Mouse (Mus musculus): Measurements from ENCODE around the gene Prmt3. TPM values are rescaled to one million over a fixed set of nuclear protein-coding genes. Genes with fewer than 3 reads are reported as not detected.

The Prmt3 gene
- polyA plus RNA-seq, 1 experiment from 2014 or later, result 43.8 TPM

GRCm38 (mm10) chr7:49824581-49824980 lies 46.4 kb downstream of the Prmt3 start:
- Histone ChIP-seq H3K36me3 (ENCODE audit: control insufficient read depth, insufficient read depth, low read length) (peaks cover 21% of the 10 kb centered on the region), H3K4me2 (ENCODE audit: low read depth, low read length) (no peak overlapping the region)

GRCm38 (mm10) chr7:49825492-49825891 lies 47.3 kb downstream of the Prmt3 start:
- no peak for ATAC-seq (ENCODE audit: low read depth)
- H3K36me3 ChIP-seq (ENCODE audit: control insufficient read depth, insufficient read depth, low read length), result peaks cover 21% of the 10 kb centered on the region
- H3K4me1 ChIP-seq (replicated peaks; ENCODE audit: control insufficient read depth, insufficient read depth, low read length), result no peaks in the 10 kb centered on the region
- 84% methylated on average over 3 of the region's 3 CpGs for WGBS
- no peaks in the 10 kb centered on the region for H3K9me3 ChIP-seq (ENCODE audit: control insufficient read depth, low read length)
- H3K4me2 ChIP-seq (ENCODE audit: low read depth, low read length), result no peak overlapping the region
- H3K27me3 ChIP-seq (ENCODE audit: control insufficient read depth, insufficient read depth, low read depth, low read length), result no peaks in the 10 kb centered on the region
- H3K27ac ChIP-seq (ENCODE audit: low read length), result no peak overlapping the region
- H3K9ac ChIP-seq (ENCODE audit: low read length), result no peak overlapping the region
- no peak overlapping the region for H3K4me3 ChIP-seq (ENCODE audit: low read length)

More at GRCm38 (mm10) chr7:49824581-49824980, 46.4 kb downstream of the Prmt3 start:
- Histone ChIP-seq H3K4me1 (replicated peaks; ENCODE audit: control insufficient read depth, insufficient read depth, low read length) (no peaks in the 10 kb centered on the region), H3K27me3 (ENCODE audit: control insufficient read depth, insufficient read depth, low read depth, low read length) (no peaks in the 10 kb centered on the region), H3K9ac (ENCODE audit: low read length) (no peak overlapping the region), H3K4me3 (ENCODE audit: low read length) (no peak overlapping the region), H3K27ac (ENCODE audit: low read length) (no peak overlapping the region), H3K9me3 (ENCODE audit: control insufficient read depth, low read length) (no peaks in the 10 kb centered on the region)
- ATAC-seq (ENCODE audit: low read depth), result no peak
- 85% methylated on average over 2 of the region's 2 CpGs for WGBS

DNA sequence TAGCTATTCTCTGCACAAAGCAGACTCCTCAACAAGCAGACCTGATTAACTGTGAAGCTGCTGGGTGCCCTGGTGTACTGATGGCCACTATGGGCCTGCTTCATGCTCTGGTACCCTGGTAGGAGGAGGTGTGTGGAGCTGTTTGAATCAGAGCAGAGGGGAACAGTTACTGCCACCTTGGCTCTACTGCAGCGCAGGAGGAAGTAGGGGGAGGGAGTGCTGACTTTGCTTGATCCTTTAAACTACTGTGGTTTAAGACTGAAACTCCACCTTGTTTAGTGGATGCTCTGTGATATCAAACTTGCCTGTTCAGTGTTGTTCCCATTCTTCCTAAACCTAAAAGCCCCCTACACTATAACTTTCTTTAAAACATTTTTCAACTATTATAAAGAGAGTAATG lies 49.8 kb downstream of the Prmt3 start:
- Histone ChIP-seq H3K27me3 (ENCODE audit: control insufficient read depth, insufficient read depth, low read depth, low read length) (no peaks in the 10 kb centered on the region), H3K36me3 (ENCODE audit: control insufficient read depth, insufficient read depth, low read length) (peaks cover 21% of the 10 kb centered on the region), H3K4me3 (ENCODE audit: low read length) (no peak overlapping the region), H3K4me1 (replicated peaks; ENCODE audit: control insufficient read depth, insufficient read depth, low read length) (no peaks in the 10 kb centered on the region), H3K9me3 (ENCODE audit: control insufficient read depth, low read length) (no peaks in the 10 kb centered on the region), H3K9ac (ENCODE audit: low read length) (no peak overlapping the region), H3K4me2 (ENCODE audit: low read depth, low read length) (no peak overlapping the region), H3K27ac (ENCODE audit: low read length) (no peak overlapping the region)
- ATAC-seq (ENCODE audit: low read depth), result no peak
- 76% methylated on average over 1 of the region's 1 CpGs for WGBS

DNA sequence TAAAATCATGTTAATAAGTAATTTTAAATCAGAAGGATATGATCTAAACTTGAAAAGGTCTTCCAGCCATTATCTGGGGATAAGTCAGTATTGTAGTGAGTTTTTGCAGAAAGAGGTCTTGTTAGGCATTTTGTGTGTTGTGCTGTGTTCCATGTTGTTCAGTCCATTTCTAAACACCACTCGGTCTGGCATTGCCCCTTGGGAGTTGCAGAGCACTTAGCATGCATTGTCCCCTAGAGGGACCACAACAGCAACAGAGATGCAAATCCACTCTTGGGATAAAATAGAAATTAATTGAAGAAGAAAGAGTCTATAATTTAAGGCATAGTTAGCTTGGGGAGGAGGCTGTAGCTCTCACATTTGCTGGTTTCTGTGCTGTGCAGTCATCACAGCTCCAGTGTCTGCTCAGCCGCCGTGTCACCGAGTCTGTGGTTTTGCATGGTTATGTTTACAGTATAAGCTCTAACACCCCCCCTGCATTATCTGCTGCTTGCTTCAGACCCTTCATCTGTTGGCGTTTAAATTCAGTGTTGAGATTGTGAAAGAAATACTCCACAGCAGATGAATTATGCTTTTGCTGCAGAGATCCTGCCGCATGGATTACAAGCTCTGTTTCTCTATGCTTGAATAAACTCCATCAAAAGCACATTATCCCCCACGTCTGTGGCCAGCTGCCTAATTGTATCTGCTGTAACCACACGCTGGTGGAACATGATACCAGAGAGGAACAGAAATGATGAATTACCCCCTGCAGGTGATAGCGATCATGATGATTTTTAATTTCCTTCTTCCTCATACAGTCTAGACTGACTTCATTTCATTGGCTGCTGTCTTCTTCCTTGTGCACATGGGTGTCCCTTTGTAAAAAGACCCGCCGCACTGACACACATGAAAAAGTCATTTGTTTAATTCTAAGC lies 64.5 kb downstream of the Prmt3 start:
- Histone ChIP-seq H3K27ac (ENCODE audit: low read length) (no peak overlapping the region), H3K9me3 (ENCODE audit: control insufficient read depth, low read length) (no peaks in the 10 kb centered on the region), H3K36me3 (ENCODE audit: control insufficient read depth, insufficient read depth, low read length) (0 out of 2 replicates have a peak, but pooled peaks cover 2% of the 10 kb centered on the region), H3K4me3 (ENCODE audit: low read length) (no peak overlapping the region), H3K27me3 (ENCODE audit: control insufficient read depth, insufficient read depth, low read depth, low read length) (no peaks in the 10 kb centered on the region), H3K9ac (ENCODE audit: low read length) (no peak overlapping the region), H3K4me1 (replicated peaks; ENCODE audit: control insufficient read depth, insufficient read depth, low read length) (peaks cover 8% of the 10 kb centered on the region), H3K4me2 (ENCODE audit: low read depth, low read length) (no peak overlapping the region)
- 36% methylated on average over 11 of the region's 11 CpGs for WGBS
- peak; percentile 71 for ATAC-seq (ENCODE audit: low read depth)

- no peak overlapping the region for H3K27ac ChIP-seq (ENCODE audit: low read length)
- H3K4me3 ChIP-seq (ENCODE audit: low read length), result no peak overlapping the region
- H3K4me1 ChIP-seq (replicated peaks; ENCODE audit: control insufficient read depth, insufficient read depth, low read length), result peaks cover 8% of the 10 kb centered on the region
- H3K9me3 ChIP-seq (ENCODE audit: control insufficient read depth, low read length), result no peaks in the 10 kb centered on the region
- peak; percentile 56 for ATAC-seq (ENCODE audit: low read depth)
- H3K4me2 ChIP-seq (ENCODE audit: low read depth, low read length), result no peak overlapping the region
- H3K9ac ChIP-seq (ENCODE audit: low read length), result no peak overlapping the region
- WGBS, result 42% methylated on average over 6 of the region's 6 CpGs
- no peaks in the 10 kb centered on the region for H3K36me3 ChIP-seq (ENCODE audit: control insufficient read depth, insufficient read depth, low read length)
- no peaks in the 10 kb centered on the region for H3K27me3 ChIP-seq (ENCODE audit: control insufficient read depth, insufficient read depth, low read depth, low read length)
These were observed 65.3 kb downstream of the Prmt3 start for GRCm38 (mm10) chr7:49843304-49843933.

DNA sequence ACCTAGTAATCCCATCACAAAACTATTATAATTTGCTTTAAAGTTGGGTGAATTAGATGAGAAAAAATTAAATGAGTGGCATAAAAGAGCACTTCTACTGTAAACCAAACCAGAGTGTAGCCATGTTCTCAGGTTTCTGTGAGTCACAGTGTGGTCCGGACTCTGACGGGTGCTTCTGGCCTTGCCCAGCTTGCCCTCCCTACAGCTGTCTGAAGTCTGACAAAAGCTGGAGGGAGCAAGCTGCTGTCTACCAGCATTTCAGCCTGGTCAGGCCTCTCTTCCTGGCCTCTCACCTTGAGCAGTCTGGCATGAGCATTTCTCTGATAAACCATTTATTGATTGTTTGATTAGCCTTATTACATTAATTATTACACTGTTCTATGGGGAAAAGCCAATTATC lies 69.8 kb downstream of the Prmt3 start:
- no peaks in the 10 kb centered on the region for H3K27me3 ChIP-seq (ENCODE audit: control insufficient read depth, insufficient read depth, low read depth, low read length)
- H3K9me3 ChIP-seq (ENCODE audit: control insufficient read depth, low read length), result no peaks in the 10 kb centered on the region
- WGBS, result 62% methylated on average over 2 of the region's 2 CpGs
- no peak overlapping the region for H3K9ac ChIP-seq (ENCODE audit: low read length)
- ATAC-seq (ENCODE audit: low read depth), result no peak
- no peak overlapping the region for H3K4me3 ChIP-seq (ENCODE audit: low read length)
- H3K4me2 ChIP-seq (ENCODE audit: low read depth, low read length), result no peak overlapping the region
- peaks cover 3% of the 10 kb centered on the region; the same call in 1 of the 2 replicates for H3K36me3 ChIP-seq (ENCODE audit: control insufficient read depth, insufficient read depth, low read length)
- H3K27ac ChIP-seq (ENCODE audit: low read length), result no peak overlapping the region
- peaks cover 1% of the 10 kb centered on the region for H3K4me1 ChIP-seq (replicated peaks; ENCODE audit: control insufficient read depth, insufficient read depth, low read length)

- ATAC-seq (ENCODE audit: low read depth), result no peak
- H3K9ac ChIP-seq (ENCODE audit: low read length), result no peak overlapping the region
- H3K4me1 ChIP-seq (replicated peaks; ENCODE audit: control insufficient read depth, insufficient read depth, low read length), result no peaks in the 10 kb centered on the region
- no peaks in the 10 kb centered on the region for H3K27me3 ChIP-seq (ENCODE audit: control insufficient read depth, insufficient read depth, low read depth, low read length)
- H3K9me3 ChIP-seq (ENCODE audit: control insufficient read depth, low read length), result no peaks in the 10 kb centered on the region
- peaks cover 6% of the 10 kb centered on the region; the same call in 1 of the 2 replicates for H3K36me3 ChIP-seq (ENCODE audit: control insufficient read depth, insufficient read depth, low read length)
- no peak overlapping the region for H3K27ac ChIP-seq (ENCODE audit: low read length)
- no peak overlapping the region for H3K4me3 ChIP-seq (ENCODE audit: low read length)
- H3K4me2 ChIP-seq (ENCODE audit: low read depth, low read length), result no peak overlapping the region
- WGBS, result 74% methylated on average over 5 of the region's 5 CpGs
These were observed 75.4 kb downstream of the Prmt3 start for GRCm38 (mm10) chr7:49853342-49854181.

DNA sequence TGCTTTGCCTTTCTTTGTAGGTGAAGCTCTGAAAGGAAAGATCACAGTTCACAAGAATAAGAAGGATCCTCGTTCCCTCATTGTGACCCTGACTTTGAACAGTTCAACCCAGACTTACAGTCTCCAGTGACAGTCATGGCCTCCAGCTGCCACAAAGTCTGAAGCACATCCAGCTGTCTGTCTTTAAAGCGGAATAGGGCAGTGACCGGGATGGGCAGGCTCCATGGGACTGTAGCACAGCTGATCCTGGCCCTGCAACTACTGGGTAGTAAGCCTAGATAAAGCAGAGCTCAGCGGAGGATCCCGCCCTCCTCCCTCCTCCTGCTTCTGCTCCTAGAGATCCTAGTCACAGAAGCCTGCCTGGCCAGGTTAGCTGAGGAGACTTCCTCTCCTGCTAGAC lies 79.2 kb downstream of the Prmt3 start:
- no peak overlapping the region for H3K4me2 ChIP-seq (ENCODE audit: low read depth, low read length)
- H3K9ac ChIP-seq (ENCODE audit: low read length), result no peak overlapping the region
- H3K27ac ChIP-seq (ENCODE audit: low read length), result no peak overlapping the region
- no peaks in the 10 kb centered on the region for H3K9me3 ChIP-seq (ENCODE audit: control insufficient read depth, low read length)
- no peaks in the 10 kb centered on the region for H3K27me3 ChIP-seq (ENCODE audit: control insufficient read depth, insufficient read depth, low read depth, low read length)
- no peaks in the 10 kb centered on the region for H3K4me1 ChIP-seq (replicated peaks; ENCODE audit: control insufficient read depth, insufficient read depth, low read length)
- H3K4me3 ChIP-seq (ENCODE audit: low read length), result no peak overlapping the region
- ATAC-seq (ENCODE audit: low read depth), result no peak
- peaks cover 2% of the 10 kb centered on the region for H3K36me3 ChIP-seq (ENCODE audit: control insufficient read depth, insufficient read depth, low read length)
- WGBS, result 67% methylated on average over 5 of the region's 5 CpGs

DNA sequence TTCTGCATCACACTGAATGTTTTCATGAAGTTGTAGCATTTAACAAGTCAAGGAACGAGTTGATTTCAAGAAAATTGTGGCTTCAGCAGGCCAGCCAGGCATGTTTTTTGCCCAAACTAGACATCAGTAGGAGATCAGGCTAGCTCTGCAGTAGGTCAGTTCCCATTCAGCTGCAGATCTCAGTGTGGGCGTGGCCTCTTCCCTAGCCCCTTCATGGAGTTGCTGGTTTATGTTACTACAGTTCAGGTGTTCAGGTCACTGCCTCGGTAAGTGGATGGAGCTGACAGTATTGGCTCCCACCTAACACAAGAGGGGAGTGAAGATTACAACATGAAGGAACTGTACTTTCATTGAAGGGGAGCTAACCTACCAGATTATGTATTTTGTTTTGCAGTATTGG lies 80.1 kb downstream of the Prmt3 start:
- H3K36me3 ChIP-seq (ENCODE audit: control insufficient read depth, insufficient read depth, low read length), result peaks cover 2% of the 10 kb centered on the region
- H3K27ac ChIP-seq (ENCODE audit: low read length), result no peak overlapping the region
- WGBS, result 72% methylated on average over 3 of the region's 3 CpGs
- no peak overlapping the region for H3K4me2 ChIP-seq (ENCODE audit: low read depth, low read length)
- H3K27me3 ChIP-seq (ENCODE audit: control insufficient read depth, insufficient read depth, low read depth, low read length), result no peaks in the 10 kb centered on the region
- no peaks in the 10 kb centered on the region for H3K4me1 ChIP-seq (replicated peaks; ENCODE audit: control insufficient read depth, insufficient read depth, low read length)
- no peak for ATAC-seq (ENCODE audit: low read depth)
- H3K9me3 ChIP-seq (ENCODE audit: control insufficient read depth, low read length), result no peaks in the 10 kb centered on the region
- no peak overlapping the region for H3K9ac ChIP-seq (ENCODE audit: low read length)
- H3K4me3 ChIP-seq (ENCODE audit: low read length), result no peak overlapping the region
